Mouse (Mus musculus): ENCODE results near the gene Gstm2.

- TF ChIP-seq POLR2A (IDR thresholded peaks at IDR 0.05; ENCODE audit: insufficient read depth, low read depth, low read length) (no peak), CTCF (IDR thresholded peaks at IDR 0.05) (no peak)
Observed at GRCm38 (mm10) chr3:108010286-108010685, 24.0 kb upstream of the Gstm2 start.

All from heart, adult 2 months (tissue).